Mouse (Mus musculus): ENCODE results near the gene Anapc7. TPM values are rescaled to one million over a fixed set of nuclear protein-coding genes. Genes with fewer than 3 reads are reported as not detected.
"Not testable (repeated sequence)": the region's sequence is repeated elsewhere in the genome, so short reads cannot be mapped to it uniquely, and the experiment has no call there.

Gene Anapc7
- polyA plus RNA-seq, 1 experiment, result 41.9 TPM

DNA sequence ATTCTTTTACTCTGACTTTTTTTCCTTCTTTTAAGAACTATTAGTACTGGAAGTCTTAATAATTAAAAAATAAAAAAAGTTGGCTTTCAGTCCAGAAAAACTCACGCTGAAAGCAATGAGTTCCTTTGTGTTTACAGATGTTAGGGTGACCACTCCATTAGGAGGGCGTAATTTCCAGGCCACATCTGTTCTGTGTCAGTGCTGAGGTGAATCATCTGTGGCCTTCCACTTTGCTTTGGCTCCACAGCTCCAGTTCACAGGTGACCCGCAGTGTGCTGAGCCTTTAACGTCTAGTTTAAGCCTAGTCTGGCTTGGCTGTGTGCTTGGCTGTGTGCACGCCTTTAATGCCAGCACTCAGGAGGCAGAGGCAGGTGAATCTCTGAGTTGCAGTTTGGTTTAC is 9.6 kb upstream of the Anapc7 start:
- H3K27me3 ChIP-seq (ENCODE audit: control insufficient read depth, insufficient read depth, low read length, poor library complexity, severe bottlenecking), result no peaks in the 10 kb centered on the region
- no peak overlapping the region for H3K9ac ChIP-seq (ENCODE audit: low read depth, poor library complexity, severe bottlenecking)
- H3K9me3 ChIP-seq (replicated peaks; ENCODE audit: control insufficient read depth, insufficient read depth, low read length, poor library complexity, severe bottlenecking), result no peaks in the 10 kb centered on the region
- H3K36me3 ChIP-seq (ENCODE audit: control insufficient read depth, insufficient read depth, low read length, poor library complexity, severe bottlenecking), result no peaks in the 10 kb centered on the region
- no peak overlapping the region for H3K27ac ChIP-seq (ENCODE audit: insufficient read depth, low read length)
- H3K4me3 ChIP-seq (ENCODE audit: low read depth, low read length), result no peak overlapping the region
- H3K4me1 ChIP-seq (ENCODE audit: control insufficient read depth, insufficient read depth, low read length), result no peaks in the 10 kb centered on the region
- TF ChIP-seq CTCF (IDR thresholded peaks at IDR 0.05; ENCODE audit: low read depth, low read length) (no peak), EP300 (IDR thresholded peaks at IDR 0.05; ENCODE audit: insufficient read depth, low read depth, low read length) (no peak), POLR2A (IDR thresholded peaks at IDR 0.05; ENCODE audit: insufficient read depth, low read length) (no peak)

DNA sequence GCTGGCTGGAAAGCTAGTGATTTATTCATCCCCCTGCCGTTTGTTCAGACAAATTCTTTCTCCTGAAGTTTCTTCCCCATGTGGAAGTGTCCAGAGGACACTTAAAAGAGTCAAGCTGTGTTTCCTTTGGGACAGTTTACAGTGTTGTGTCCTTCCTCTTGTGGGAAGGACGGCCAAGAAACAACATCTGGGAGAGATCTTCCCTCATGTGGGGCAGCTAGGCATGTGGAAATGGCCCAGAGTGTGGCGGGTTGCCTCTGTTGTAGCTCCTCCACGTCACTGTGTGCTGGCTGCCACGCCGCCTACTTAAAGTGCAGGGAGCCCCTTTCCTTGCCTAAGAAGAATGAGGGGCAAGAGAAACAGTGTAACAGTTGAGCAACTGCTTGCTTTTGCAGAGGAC is 8.7 kb upstream of the Anapc7 start:
- no peak overlapping the region for H3K4me3 ChIP-seq (ENCODE audit: low read depth, low read length)
- H3K9me3 ChIP-seq (replicated peaks; ENCODE audit: control insufficient read depth, insufficient read depth, low read length, poor library complexity, severe bottlenecking), result no peaks in the 10 kb centered on the region
- no peaks in the 10 kb centered on the region for H3K36me3 ChIP-seq (ENCODE audit: control insufficient read depth, insufficient read depth, low read length, poor library complexity, severe bottlenecking)
- H3K4me1 ChIP-seq (ENCODE audit: control insufficient read depth, insufficient read depth, low read length), result no peaks in the 10 kb centered on the region
- no peaks in the 10 kb centered on the region for H3K27me3 ChIP-seq (ENCODE audit: control insufficient read depth, insufficient read depth, low read length, poor library complexity, severe bottlenecking)
- H3K27ac ChIP-seq (ENCODE audit: insufficient read depth, low read length), result no peak overlapping the region
- no peak for TF ChIP-seq CTCF (IDR thresholded peaks at IDR 0.05; ENCODE audit: low read depth, low read length)
- TF ChIP-seq POLR2A (IDR thresholded peaks at IDR 0.05; ENCODE audit: insufficient read depth, low read length), result no peak
- no peak for TF ChIP-seq EP300 (IDR thresholded peaks at IDR 0.05; ENCODE audit: insufficient read depth, low read depth, low read length)
- no peak overlapping the region for H3K9ac ChIP-seq (ENCODE audit: low read depth, poor library complexity, severe bottlenecking)

DNA sequence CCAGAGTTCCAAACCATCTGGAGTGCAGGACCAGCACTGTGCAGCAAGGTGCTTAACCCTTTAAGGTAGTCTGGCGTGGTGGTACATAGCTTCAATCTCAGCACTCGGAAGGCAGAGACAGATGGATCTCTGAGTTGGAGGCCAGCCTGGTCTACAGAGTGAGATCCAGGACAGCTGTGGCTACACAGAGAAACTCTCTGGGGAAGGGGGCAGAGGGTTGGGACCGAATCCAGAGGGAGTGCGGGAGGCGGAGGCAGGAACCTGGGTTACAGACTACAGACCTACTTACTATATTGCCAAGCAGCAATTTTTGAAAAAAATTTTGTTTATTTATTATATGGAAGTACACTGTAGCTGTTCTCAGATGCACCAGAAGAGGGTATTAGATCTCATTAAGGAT is 7.1 kb upstream of the Anapc7 start:
- no peaks in the 10 kb centered on the region for H3K36me3 ChIP-seq (ENCODE audit: control insufficient read depth, insufficient read depth, low read length, poor library complexity, severe bottlenecking)
- no peak overlapping the region for H3K4me3 ChIP-seq (ENCODE audit: low read depth, low read length)
- no peaks in the 10 kb centered on the region for H3K4me1 ChIP-seq (ENCODE audit: control insufficient read depth, insufficient read depth, low read length)
- H3K27ac ChIP-seq (ENCODE audit: insufficient read depth, low read length), result no peak overlapping the region
- H3K27me3 ChIP-seq (ENCODE audit: control insufficient read depth, insufficient read depth, low read length, poor library complexity, severe bottlenecking), result no peaks in the 10 kb centered on the region
- H3K9ac ChIP-seq (ENCODE audit: low read depth, poor library complexity, severe bottlenecking), result no peak overlapping the region
- H3K9me3 ChIP-seq (replicated peaks; ENCODE audit: control insufficient read depth, insufficient read depth, low read length, poor library complexity, severe bottlenecking), result no peaks in the 10 kb centered on the region
- TF ChIP-seq POLR2A (IDR thresholded peaks at IDR 0.05; ENCODE audit: insufficient read depth, low read length) (no peak), CTCF (IDR thresholded peaks at IDR 0.05; ENCODE audit: low read depth, low read length) (no peak), EP300 (IDR thresholded peaks at IDR 0.05; ENCODE audit: insufficient read depth, low read depth, low read length) (no peak)

DNA sequence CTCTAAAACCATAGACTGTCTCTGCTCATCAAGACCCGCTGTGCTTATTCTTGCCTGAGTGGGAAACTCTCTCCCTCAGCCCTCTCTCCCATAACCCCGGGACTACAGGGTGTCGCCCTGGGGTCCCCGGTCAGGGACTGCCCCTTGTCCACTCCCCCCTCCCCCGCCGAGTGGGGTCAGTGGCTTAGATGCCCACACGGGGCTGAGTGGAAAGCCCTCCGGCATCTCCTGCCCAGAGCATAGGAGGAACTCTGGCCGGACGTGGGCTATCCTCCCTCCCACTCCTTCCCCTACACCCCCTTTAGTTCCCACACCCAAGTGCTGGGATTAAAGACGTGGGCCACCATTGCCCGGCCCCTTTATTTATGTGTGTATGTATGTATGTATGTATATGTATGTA is 6.0 kb upstream of the Anapc7 start:
- Histone ChIP-seq H3K9ac (ENCODE audit: low read depth, poor library complexity, severe bottlenecking) (no peak overlapping the region), H3K27me3 (ENCODE audit: control insufficient read depth, insufficient read depth, low read length, poor library complexity, severe bottlenecking) (no peaks in the 10 kb centered on the region), H3K36me3 (ENCODE audit: control insufficient read depth, insufficient read depth, low read length, poor library complexity, severe bottlenecking) (no peaks in the 10 kb centered on the region), H3K4me3 (ENCODE audit: low read depth, low read length) (no peak overlapping the region), H3K27ac (ENCODE audit: insufficient read depth, low read length) (no peak overlapping the region), H3K9me3 (replicated peaks; ENCODE audit: control insufficient read depth, insufficient read depth, low read length, poor library complexity, severe bottlenecking) (no peaks in the 10 kb centered on the region), H3K4me1 (ENCODE audit: control insufficient read depth, insufficient read depth, low read length) (no peaks in the 10 kb centered on the region)
- TF ChIP-seq EP300 (IDR thresholded peaks at IDR 0.05; ENCODE audit: insufficient read depth, low read depth, low read length) (no peak), CTCF (IDR thresholded peaks at IDR 0.05; ENCODE audit: low read depth, low read length) (no peak), POLR2A (IDR thresholded peaks at IDR 0.05; ENCODE audit: insufficient read depth, low read length) (no peak)

DNA sequence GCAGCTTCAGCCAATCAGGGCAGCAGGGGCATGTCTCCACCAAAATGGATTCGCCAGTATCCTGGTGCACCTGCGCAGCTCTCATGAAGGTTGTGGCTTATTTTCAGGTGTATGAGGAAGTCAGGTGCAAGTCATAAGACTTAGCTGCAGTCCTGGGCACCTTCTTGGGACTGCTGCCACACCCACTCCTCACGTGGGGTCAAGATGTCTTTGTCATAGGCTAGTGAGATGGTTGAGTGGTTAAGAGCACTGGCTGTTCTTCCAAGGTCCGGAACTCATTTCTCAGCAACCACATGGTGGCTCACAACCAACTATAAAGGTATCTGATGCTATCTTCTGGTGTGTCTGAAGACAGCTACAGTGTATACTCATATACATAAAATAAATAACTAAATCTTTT is 817 bp upstream of the Anapc7 start:
- H3K27ac ChIP-seq (ENCODE audit: insufficient read depth, low read length); H3K9me3 ChIP-seq (replicated peaks; ENCODE audit: control insufficient read depth, insufficient read depth, low read length, poor library complexity, severe bottlenecking); H3K4me1 ChIP-seq (ENCODE audit: control insufficient read depth, insufficient read depth, low read length); H3K36me3 ChIP-seq (ENCODE audit: control insufficient read depth, insufficient read depth, low read length, poor library complexity, severe bottlenecking); H3K27me3 ChIP-seq (ENCODE audit: control insufficient read depth, insufficient read depth, low read length, poor library complexity, severe bottlenecking): not testable (repeated sequence)
- 0 out of 2 replicates have a peak overlapping the region, but pooled peaks have one; percentile 95 for H3K9ac ChIP-seq (ENCODE audit: low read depth, poor library complexity, severe bottlenecking)
- peak overlapping the region; percentile 18 for H3K4me3 ChIP-seq (ENCODE audit: low read depth, low read length)

DNA sequence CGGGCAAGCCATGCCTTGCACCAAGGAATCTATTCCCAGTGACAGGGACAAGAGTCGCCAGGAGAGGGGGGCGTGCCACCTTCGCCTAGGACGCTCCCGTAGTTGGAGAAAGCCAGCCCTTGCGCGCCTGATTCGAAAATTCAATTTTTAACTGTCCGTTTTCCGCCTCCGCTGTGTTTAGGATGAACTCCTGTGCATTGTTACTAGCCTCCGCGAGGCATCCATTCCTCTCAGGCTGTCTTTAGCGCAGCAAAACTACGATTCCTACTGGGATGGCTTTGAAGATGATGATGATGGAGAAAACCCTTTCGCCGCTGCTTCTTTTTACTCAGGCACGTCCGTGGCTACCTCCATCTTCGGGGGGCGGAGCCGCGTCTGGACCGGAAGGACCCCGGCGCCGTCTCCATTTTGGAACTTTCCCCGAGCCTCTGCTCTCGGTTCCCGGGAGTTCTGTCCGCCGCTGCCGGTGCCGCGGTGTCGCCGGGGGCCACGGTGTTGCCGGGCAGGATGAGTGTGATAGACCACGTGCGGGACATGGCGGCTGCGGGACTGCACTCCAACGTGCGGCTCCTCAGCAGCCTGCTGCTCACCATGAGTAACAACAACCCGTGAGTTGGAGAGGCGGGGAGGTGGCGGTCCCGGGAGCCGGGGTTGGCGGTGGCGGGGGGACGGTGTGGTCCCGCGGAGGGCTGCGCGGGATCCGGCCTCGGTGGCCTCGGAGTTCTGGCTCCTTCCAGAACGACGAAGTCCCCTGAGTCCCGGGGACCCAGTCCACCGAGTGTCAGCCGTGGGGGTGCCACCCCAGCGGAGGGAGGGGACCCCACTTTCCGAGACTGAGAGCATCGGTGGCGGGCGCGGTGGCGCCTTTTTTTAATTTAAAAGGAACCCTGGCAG is 825 bp downstream of the Anapc7 start:
- H3K9me3 ChIP-seq (replicated peaks; ENCODE audit: control insufficient read depth, insufficient read depth, low read length, poor library complexity, severe bottlenecking), result no peaks in the 10 kb centered on the region
- peaks cover 3% of the 10 kb centered on the region for H3K4me1 ChIP-seq (ENCODE audit: control insufficient read depth, insufficient read depth, low read length)
- 0 out of 2 replicates have a peak, but pooled peaks cover 2% of the 10 kb centered on the region for H3K36me3 ChIP-seq (ENCODE audit: control insufficient read depth, insufficient read depth, low read length, poor library complexity, severe bottlenecking)
- TF ChIP-seq EP300 (IDR thresholded peaks at IDR 0.05; ENCODE audit: insufficient read depth, low read depth, low read length), result no peak
- peak; percentile 4 for TF ChIP-seq CTCF (IDR thresholded peaks at IDR 0.05; ENCODE audit: low read depth, low read length)
- no peaks in the 10 kb centered on the region for H3K27me3 ChIP-seq (ENCODE audit: control insufficient read depth, insufficient read depth, low read length, poor library complexity, severe bottlenecking)
- peak overlapping the region; percentile 64; the same call in 1 of the 2 replicates for H3K27ac ChIP-seq (ENCODE audit: insufficient read depth, low read length)
- peak overlapping the region; percentile 95 for H3K9ac ChIP-seq (ENCODE audit: low read depth, poor library complexity, severe bottlenecking)
- peak overlapping the region; percentile 98 for H3K4me3 ChIP-seq (ENCODE audit: low read depth, low read length)
